Mouse (Mus musculus) lung, embryonic 14.5 days (tissue): ENCODE results near the gene Apoc2. TPM values are rescaled to one million over a fixed set of nuclear protein-coding genes. Genes with fewer than 3 reads are reported as not detected.

Experiments used
- ATAC-seq: fragments of 200-750 bp; cut with Nextera tagmentation; 2 replicates; pipeline ENCODE4 v1.8.0; 2017; ENCODE audit warnings: mild to moderate bottlenecking, moderate TSS enrichment, moderate library complexity; ENCODE audit not compliant: insufficient read depth
- DNase-seq: peaks from one replicate; pipeline ENCODE4 v3.0.0-alpha.2; 2015
- H3K27ac ChIP-seq: fragments of 300-500 bp; sonication (generic); 2 replicates; pipeline ENCODE4 v1.5.1; 2014; ENCODE audit warnings: low read depth, mild to moderate bottlenecking, moderate library complexity
- H3K27me3 ChIP-seq: fragments of 300-500 bp; sonication (generic); 2 replicates; pipeline ENCODE4 v1.6.1; 2014; ENCODE audit warnings: low read length, control low read depth; ENCODE audit not compliant: insufficient read depth
- H3K36me3 ChIP-seq: fragments of 300-500 bp; sonication (generic); 2 replicates; pipeline ENCODE4 v1.6.1; 2014; ENCODE audit warnings: control low read depth; ENCODE audit not compliant: insufficient read depth
- H3K4me1 ChIP-seq: fragments of 300-500 bp; sonication (generic); 2 replicates; pipeline ENCODE4 v1.6.1; 2014; ENCODE audit warnings: antibody characterized with exemption, control low read depth; ENCODE audit not compliant: insufficient read depth
- H3K4me2 ChIP-seq: fragments of 300-500 bp; sonication (generic); 2 replicates; pipeline ENCODE4 v1.6.1; 2014; ENCODE audit warnings: mild to moderate bottlenecking
- H3K4me3 ChIP-seq: fragments of 300-500 bp; sonication (generic); 2 replicates; pipeline ENCODE4 v1.5.1; 2014; ENCODE audit warnings: low read depth, low read length
- H3K9ac ChIP-seq: fragments of 300-500 bp; sonication (generic); 2 replicates; pipeline ENCODE4 v1.6.1; 2014
- H3K9me3 ChIP-seq: fragments of 300-500 bp; sonication (generic); 2 replicates; pipeline ENCODE4 v1.6.1; 2016; ENCODE audit warnings: low read depth, low read length, control low read depth
- CTCF ChIP-seq: IDR thresholded peaks from 2 replicates; pipeline ENCODE4 v1.5.1; 2016; ENCODE audit warnings: antibody characterized with exemption, low read depth
- WGBS: fragments of 180-500 bp; shearing (Covaris S2); extraction: QIAGEN DNeasy Blood & Tissue Kit; methylation state at CpG from one replicate; pipeline ENCODE4 v1.1.7; 2014; 5-methylcytosine and 5-hydroxymethylcytosine counted together
- polyA plus RNA-seq: library from polyadenylated mRNA; unstranded; fragments of >200 nt; fragmentation: Nextera tagmentation; extraction: Ambion mirVana; gene quantifications from 2 replicates; pipeline ENCODE4 v1.2.1, GENCODE M21; 2014

The Apoc2 gene
- polyA plus RNA-seq, 1 experiment from 2014 or later = 2.5 TPM

DNA sequence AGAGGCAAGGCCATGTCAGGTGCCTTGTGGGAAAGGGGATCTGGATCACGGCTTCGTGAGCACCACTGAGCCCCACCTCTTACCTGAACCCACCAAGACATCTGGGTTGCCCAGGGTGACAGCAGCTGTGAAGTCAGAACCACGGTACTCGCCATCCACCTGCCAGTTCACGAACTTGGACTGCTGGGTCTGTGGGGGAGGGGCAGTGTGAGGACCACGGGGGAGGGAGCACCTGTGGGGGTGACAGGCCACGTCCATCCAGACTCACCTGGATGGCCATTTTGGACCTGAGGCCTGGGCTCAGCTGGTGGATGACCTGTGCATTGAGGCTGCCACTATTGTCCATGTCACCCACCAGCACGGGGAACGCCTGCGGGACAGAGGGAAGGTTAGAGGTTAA lies 32.9 kb upstream of the Apoc2 start:
- no peaks in the 10 kb centered on the region for H3K4me1 ChIP-seq
- H3K27ac ChIP-seq = no peak overlapping the region
- H3K36me3 ChIP-seq = peaks cover 71% of the 10 kb centered on the region
- no peak for TF ChIP-seq CTCF
- WGBS = 85% methylated on average over 10 of the region's 10 CpGs
- H3K9ac ChIP-seq = no peak overlapping the region
- H3K9me3 ChIP-seq = no peaks in the 10 kb centered on the region
- no peak overlapping the region for H3K4me3 ChIP-seq
- DNase-seq (no peak), ATAC-seq (no peak)
- H3K27me3 ChIP-seq = no peaks in the 10 kb centered on the region
- no peak overlapping the region for H3K4me2 ChIP-seq

DNA sequence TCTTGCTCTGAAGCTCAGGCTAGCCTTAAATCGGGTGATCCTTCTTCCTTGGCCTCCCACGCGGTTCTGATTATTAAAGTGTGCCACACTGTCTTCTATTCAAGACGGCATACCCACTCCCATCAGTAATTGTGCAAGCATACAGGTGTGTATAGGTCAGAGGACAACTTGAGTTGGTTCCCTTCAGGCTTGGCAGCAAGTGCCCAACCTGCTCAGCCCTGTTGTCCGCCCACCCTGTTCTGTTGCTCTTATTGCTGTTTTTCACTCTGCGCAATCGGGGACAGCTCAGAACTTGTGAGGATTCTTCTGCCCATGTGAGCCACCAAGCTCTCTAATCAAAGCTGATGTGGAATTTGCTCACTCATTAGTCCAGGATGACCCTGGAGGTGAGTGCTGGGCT lies 27.5 kb upstream of the Apoc2 start:
- H3K36me3 ChIP-seq = peaks cover 75% of the 10 kb centered on the region
- no peaks in the 10 kb centered on the region for H3K9me3 ChIP-seq
- 91% methylated on average over 7 of the region's 7 CpGs for WGBS
- ATAC-seq (no peak), DNase-seq (no peak)
- TF ChIP-seq CTCF = no peak
- H3K27me3 ChIP-seq = no peaks in the 10 kb centered on the region
- H3K4me1 ChIP-seq = no peaks in the 10 kb centered on the region
- H3K9ac ChIP-seq = no peak overlapping the region
- H3K4me3 ChIP-seq = no peak overlapping the region
- no peak overlapping the region for H3K4me2 ChIP-seq
- H3K27ac ChIP-seq = no peak overlapping the region

DNA sequence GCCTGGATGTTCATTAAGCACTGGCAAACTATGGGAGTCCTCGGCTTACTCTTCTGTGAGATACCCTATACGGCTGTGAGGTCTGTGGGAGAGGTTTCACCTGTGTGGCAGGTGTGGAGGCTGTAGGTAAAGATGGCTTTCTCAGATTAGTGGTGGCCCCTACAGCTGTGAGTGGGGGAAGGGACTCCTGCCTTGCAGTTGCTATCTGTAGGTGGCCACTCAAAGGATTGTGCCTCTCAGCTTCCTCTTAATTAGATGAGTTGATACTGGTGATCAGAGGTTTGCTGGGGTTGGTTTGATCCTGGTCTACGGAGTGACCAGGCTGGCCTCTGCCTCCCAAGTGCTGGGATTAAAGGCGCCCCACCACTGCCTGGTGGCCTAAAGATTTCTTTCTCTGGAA lies 26.7 kb upstream of the Apoc2 start:
- no peak for ATAC-seq
- no peak for TF ChIP-seq CTCF
- Histone ChIP-seq H3K36me3 (peaks cover 69% of the 10 kb centered on the region), H3K27ac (no peak overlapping the region), H3K4me1 (0 out of 2 replicates have a peak, but pooled peaks cover under 1% of the 10 kb centered on the region), H3K27me3 (no peaks in the 10 kb centered on the region), H3K4me2 (no peak overlapping the region), H3K9me3 (no peaks in the 10 kb centered on the region), H3K4me3 (no peak overlapping the region), H3K9ac (no peak overlapping the region)
- no peak for DNase-seq
- WGBS = 81% methylated on average over 4 of the region's 4 CpGs

DNA sequence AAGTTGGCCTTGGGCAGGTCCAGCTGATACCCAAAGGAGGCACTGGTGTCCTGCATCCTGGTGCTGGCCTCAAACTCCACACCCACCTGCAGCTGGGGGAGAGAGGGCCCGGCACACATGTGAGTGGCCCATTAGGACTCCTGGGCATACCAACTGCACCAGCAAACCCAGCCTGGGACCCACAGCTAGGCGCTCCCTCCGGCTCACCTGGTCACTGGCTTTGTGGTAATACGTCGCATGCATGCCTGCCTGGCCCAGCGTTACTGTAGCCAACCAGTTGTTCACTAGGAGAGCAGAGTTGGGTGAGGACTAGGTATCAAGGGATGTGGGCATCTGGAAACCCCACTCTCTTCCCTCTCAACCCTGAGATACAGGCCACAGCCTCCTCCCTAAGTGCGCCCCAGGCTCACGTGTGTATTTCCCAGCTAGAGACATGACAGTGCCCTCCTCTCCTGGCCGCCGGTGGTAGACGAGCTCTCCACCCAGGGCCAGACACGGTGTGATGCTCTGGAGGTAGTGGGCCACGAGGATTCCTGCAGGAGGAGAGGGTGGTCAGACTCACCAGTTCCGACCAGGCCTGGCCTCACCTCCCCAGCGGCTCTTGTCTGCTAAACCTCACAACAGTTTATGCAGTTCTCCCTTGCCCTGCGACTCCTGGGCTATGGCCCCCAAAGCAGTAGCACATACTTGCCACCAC lies 25.3 kb upstream of the Apoc2 start:
- TF ChIP-seq CTCF = no peak
- H3K27me3 ChIP-seq = no peaks in the 10 kb centered on the region
- H3K27ac ChIP-seq = no peak overlapping the region
- H3K4me3 ChIP-seq = no peak overlapping the region
- H3K4me1 ChIP-seq = peaks cover 8% of the 10 kb centered on the region; the same call in 1 of the 2 replicates
- H3K9ac ChIP-seq = no peak overlapping the region
- H3K4me2 ChIP-seq = no peak overlapping the region
- H3K9me3 ChIP-seq = no peaks in the 10 kb centered on the region
- H3K36me3 ChIP-seq = peaks cover 55% of the 10 kb centered on the region
- DNase-seq = no peak
- ATAC-seq = no peak
- 88% methylated on average over 16 of the region's 16 CpGs for WGBS

DNA sequence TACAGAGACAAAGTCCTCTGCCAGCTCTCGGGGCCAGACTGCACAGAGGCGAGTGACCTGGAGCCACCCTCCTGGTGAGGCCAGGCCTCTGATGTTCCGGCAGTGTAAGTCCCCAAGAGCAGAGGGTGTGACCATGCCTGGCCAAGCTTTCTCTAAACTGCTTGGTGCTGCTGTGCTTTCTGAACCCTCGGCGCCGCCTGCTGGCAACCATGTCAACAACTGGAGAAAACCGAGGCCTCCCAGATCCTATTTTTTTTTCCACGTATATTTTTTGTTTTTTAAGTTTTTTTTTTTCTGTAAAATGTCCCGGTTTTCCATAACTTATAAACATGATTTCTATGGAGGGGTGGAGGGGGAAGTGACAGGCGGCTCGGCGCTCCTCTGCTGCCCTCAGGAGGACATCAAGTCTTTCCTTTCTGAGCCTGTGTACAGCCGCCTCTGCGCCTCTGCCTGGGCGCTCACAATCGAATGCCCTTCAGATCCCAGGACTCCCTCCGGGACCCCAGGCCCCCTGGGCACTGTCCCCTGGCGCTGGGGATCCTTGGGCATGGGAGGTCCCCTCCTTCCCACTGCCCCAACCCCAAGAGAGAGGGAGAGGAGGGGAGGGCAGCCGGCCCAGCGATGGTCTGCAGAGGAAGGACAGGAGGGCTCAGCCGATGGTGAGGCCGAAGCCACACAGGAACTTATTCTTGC lies 23.5 kb upstream of the Apoc2 start:
- DNase-seq = peak; percentile 89
- Histone ChIP-seq H3K4me3 (no peak overlapping the region), H3K4me1 (peaks cover 8% of the 10 kb centered on the region; the same call in 1 of the 2 replicates), H3K9me3 (no peaks in the 10 kb centered on the region; the same call in 1 of the 2 replicates), H3K36me3 (peaks cover 51% of the 10 kb centered on the region), H3K4me2 (peak overlapping the region; percentile 5; the same call in 1 of the 2 replicates), H3K27ac (peak overlapping the region; percentile 30; the same call in 1 of the 2 replicates), H3K9ac (no peak overlapping the region), H3K27me3 (no peaks in the 10 kb centered on the region)
- peak; percentile 62 for ATAC-seq
- TF ChIP-seq CTCF = peak; percentile 76
- 25% methylated on average over 22 of the region's 22 CpGs for WGBS

DNA sequence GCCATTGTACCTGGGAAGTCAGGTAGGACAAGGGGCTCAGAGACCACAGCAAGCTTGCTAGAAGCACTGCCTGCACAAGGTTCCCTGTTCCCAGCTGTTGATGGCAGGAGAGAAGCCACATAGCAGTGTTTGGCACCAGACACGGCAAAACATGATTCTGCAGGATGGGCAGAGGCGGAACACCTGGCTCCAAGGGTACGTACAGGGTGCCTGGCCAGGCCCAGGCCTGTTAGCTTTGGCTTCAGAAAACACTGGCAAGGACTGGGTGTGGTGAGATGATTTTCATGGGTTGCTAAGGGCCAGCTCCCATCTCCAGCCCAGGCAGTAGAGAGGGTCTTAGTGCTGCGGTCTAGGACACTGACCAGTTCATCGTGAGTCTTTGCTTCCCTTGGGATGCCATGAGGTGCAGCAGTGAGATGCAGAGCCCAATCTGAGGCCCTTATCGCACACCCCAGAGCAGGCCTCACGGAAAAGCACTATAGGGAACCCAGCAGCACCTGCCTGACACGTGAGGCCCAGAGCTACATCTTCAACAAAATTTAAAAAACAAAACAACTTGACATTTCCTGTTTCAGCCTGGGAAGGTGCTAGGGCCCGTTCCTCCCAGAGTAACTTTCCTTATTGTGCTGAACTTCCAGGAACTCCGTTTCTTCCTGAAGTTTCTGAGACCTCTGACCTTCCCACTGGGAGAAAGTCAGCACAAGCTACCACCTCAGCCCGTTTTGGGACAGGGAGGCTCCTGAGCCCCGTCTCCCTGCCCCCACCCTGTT lies 22.7 kb upstream of the Apoc2 start:
- ATAC-seq (no peak), DNase-seq (no peak)
- Histone ChIP-seq H3K27me3 (no peaks in the 10 kb centered on the region), H3K36me3 (peaks cover 49% of the 10 kb centered on the region), H3K4me1 (peaks cover 8% of the 10 kb centered on the region; the same call in 1 of the 2 replicates), H3K4me3 (no peak overlapping the region), H3K9ac (no peak overlapping the region), H3K4me2 (peak overlapping the region; percentile 5; the same call in 1 of the 2 replicates), H3K9me3 (no peaks in the 10 kb centered on the region; the same call in 1 of the 2 replicates), H3K27ac (peak overlapping the region; percentile 30; the same call in 1 of the 2 replicates)
- no peak for TF ChIP-seq CTCF
- 52% methylated on average over 12 of the region's 12 CpGs for WGBS

DNA sequence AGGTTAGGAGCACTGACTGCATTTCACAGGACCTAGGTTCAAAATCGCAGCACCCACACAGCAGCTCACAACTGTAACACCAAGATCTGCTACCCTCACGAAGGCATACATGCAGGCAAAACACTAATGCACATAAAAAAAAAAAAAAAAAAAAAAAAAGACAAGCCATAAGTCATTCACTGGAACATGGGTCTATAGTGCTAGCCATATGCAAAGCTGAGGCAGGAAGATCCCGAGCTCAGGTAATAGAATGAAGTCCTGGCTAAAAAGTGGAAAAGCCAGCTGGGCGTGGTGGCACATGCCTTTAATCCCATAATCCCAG lies 22.0 kb upstream of the Apoc2 start:
- no peak overlapping the region for H3K27ac ChIP-seq
- WGBS = 75% methylated on average over 4 of the region's 4 CpGs
- no peak overlapping the region for H3K4me2 ChIP-seq
- H3K27me3 ChIP-seq = no peaks in the 10 kb centered on the region
- TF ChIP-seq CTCF = no peak
- no peaks in the 10 kb centered on the region; the same call in 1 of the 2 replicates for H3K9me3 ChIP-seq
- no peak overlapping the region; the same call in 1 of the 2 replicates for H3K9ac ChIP-seq
- DNase-seq (no peak), ATAC-seq (no peak)
- peaks cover 14% of the 10 kb centered on the region; the same call in 1 of the 2 replicates for H3K4me1 ChIP-seq
- no peak overlapping the region for H3K4me3 ChIP-seq
- peaks cover 44% of the 10 kb centered on the region for H3K36me3 ChIP-seq
